Mouse (Mus musculus): ENCODE measurements around the gene Cnnm3. TPM values are rescaled to one million over a fixed set of nuclear protein-coding genes. Genes with fewer than 3 reads are reported as not detected.
A peak's percentile ranks its signal among the peaks of the same experiment; 100 is the strongest.

Cnnm3 gene
- polyA plus RNA-seq, 1 experiment, result 33.6 TPM

DNA sequence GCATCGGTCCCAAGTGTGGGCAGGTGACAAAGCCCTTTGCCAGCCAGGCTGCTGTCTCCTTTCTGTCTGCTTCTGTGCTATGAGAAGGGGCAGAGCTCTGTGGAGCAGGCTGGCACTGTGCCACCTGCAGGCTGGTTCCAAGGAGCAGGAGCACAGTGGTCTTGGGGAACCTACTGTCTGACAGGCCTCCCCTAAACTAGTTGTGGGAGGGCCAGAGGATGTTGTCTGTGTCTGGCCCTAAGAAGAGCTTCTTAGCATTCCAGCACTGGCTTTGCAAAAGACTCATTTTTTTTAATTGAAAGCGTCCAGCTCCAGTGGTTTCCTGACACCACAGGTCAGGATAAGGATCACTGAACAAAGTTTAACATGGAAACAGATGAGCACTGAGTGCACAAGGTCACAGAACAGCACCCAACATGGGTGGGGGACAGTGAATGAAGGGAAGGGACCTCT lies 33.3 kb upstream of the Cnnm3 start:
- peak; percentile 50 for DNase-seq (ENCODE audit: low read depth)
- no peak for TF ChIP-seq POLR2A (IDR thresholded peaks at IDR 0.05; ENCODE audit: borderline replicate concordance, extremely low read depth, insufficient read depth, insufficient read length, poor library complexity, severe bottlenecking)
- no peak for TF ChIP-seq CTCF (IDR thresholded peaks at IDR 0.05; ENCODE audit: borderline replicate concordance, extremely low read depth, insufficient read depth, insufficient read length)

- TF ChIP-seq POLR2A (IDR thresholded peaks at IDR 0.05; ENCODE audit: borderline replicate concordance, extremely low read depth, insufficient read depth, insufficient read length, poor library complexity, severe bottlenecking) (no peak), CTCF (IDR thresholded peaks at IDR 0.05; ENCODE audit: borderline replicate concordance, extremely low read depth, insufficient read depth, insufficient read length) (no peak)
- DNase-seq (ENCODE audit: low read depth), result no peak
Observed at GRCm38 (mm10) chr1:36479903-36480899, 31.5 kb upstream of the Cnnm3 start.

DNA sequence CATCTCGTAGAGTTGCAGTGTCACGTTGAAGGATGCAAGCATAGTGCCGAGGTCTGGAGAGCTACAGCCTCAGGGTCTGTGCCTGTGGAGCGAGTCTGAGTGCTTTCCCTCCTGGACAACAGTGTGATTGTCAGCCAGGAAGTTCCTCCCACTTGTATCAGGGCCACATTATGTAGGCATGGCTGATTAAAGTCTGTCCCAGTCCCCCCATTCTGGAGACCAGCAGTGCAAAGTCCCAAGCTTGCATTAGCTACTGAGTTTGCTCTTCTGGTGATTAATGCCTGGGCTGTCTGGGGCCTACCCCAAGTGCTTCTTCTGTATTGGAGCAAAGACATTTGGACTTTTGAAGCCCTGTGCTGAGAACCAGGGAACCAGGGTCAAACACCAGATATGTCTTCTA lies 27.8 kb upstream of the Cnnm3 start:
- TF ChIP-seq CTCF (IDR thresholded peaks at IDR 0.05; ENCODE audit: borderline replicate concordance, extremely low read depth, insufficient read depth, insufficient read length) (no peak), POLR2A (IDR thresholded peaks at IDR 0.05; ENCODE audit: borderline replicate concordance, extremely low read depth, insufficient read depth, insufficient read length, poor library complexity, severe bottlenecking) (no peak)
- DNase-seq (ENCODE audit: low read depth), result no peak

DNA sequence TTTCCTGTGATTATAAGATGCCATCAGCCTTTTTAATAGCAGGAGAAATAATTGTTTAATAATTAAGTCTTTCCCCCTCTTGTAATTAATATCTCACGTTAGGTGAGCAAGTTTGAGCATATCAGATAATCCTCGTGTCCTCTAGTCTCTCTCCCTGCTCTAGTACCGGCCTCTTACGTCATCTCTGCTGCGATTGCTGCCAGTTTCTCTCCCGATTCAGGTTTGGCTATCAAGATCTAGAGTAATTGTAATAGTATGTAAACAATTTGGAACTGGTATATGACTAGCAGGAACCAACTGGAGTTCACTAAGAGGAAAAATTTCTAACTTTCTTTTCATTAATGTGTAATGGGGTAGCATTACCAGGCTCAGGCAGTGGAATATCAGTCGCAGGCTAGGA lies 26.6 kb upstream of the Cnnm3 start:
- DNase-seq (ENCODE audit: low read depth), result no peak
- TF ChIP-seq POLR2A (IDR thresholded peaks at IDR 0.05; ENCODE audit: borderline replicate concordance, extremely low read depth, insufficient read depth, insufficient read length, poor library complexity, severe bottlenecking), result no peak
- TF ChIP-seq CTCF (IDR thresholded peaks at IDR 0.05; ENCODE audit: borderline replicate concordance, extremely low read depth, insufficient read depth, insufficient read length), result no peak

GRCm38 (mm10) chr1:36487111-36487510 lies 24.6 kb upstream of the Cnnm3 start:
- no peak for DNase-seq (ENCODE audit: low read depth)
- TF ChIP-seq CTCF (IDR thresholded peaks at IDR 0.05; ENCODE audit: borderline replicate concordance, extremely low read depth, insufficient read depth, insufficient read length) (no peak), POLR2A (IDR thresholded peaks at IDR 0.05; ENCODE audit: borderline replicate concordance, extremely low read depth, insufficient read depth, insufficient read length, poor library complexity, severe bottlenecking) (no peak)

GRCm38 (mm10) chr1:36489661-36490060 lies 22.0 kb upstream of the Cnnm3 start:
- no peak for DNase-seq (ENCODE audit: low read depth)
- TF ChIP-seq POLR2A (IDR thresholded peaks at IDR 0.05; ENCODE audit: borderline replicate concordance, extremely low read depth, insufficient read depth, insufficient read length, poor library complexity, severe bottlenecking) (no peak), CTCF (IDR thresholded peaks at IDR 0.05; ENCODE audit: borderline replicate concordance, extremely low read depth, insufficient read depth, insufficient read length) (no peak)

GRCm38 (mm10) chr1:36492416-36493139 lies 19.1 kb upstream of the Cnnm3 start:
- peak; percentile 43 for DNase-seq (ENCODE audit: low read depth)
- TF ChIP-seq POLR2A (IDR thresholded peaks at IDR 0.05; ENCODE audit: borderline replicate concordance, extremely low read depth, insufficient read depth, insufficient read length, poor library complexity, severe bottlenecking), result no peak
- peak; percentile 48; the same call in 1 of the 2 replicates for TF ChIP-seq CTCF (IDR thresholded peaks at IDR 0.05; ENCODE audit: borderline replicate concordance, extremely low read depth, insufficient read depth, insufficient read length)

- no peak for TF ChIP-seq CTCF (IDR thresholded peaks at IDR 0.05; ENCODE audit: borderline replicate concordance, extremely low read depth, insufficient read depth, insufficient read length)
- TF ChIP-seq POLR2A (IDR thresholded peaks at IDR 0.05; ENCODE audit: borderline replicate concordance, extremely low read depth, insufficient read depth, insufficient read length, poor library complexity, severe bottlenecking), result no peak
- no peak for DNase-seq (ENCODE audit: low read depth)
Observed at GRCm38 (mm10) chr1:36493299-36493698, 18.4 kb upstream of the Cnnm3 start.

DNA sequence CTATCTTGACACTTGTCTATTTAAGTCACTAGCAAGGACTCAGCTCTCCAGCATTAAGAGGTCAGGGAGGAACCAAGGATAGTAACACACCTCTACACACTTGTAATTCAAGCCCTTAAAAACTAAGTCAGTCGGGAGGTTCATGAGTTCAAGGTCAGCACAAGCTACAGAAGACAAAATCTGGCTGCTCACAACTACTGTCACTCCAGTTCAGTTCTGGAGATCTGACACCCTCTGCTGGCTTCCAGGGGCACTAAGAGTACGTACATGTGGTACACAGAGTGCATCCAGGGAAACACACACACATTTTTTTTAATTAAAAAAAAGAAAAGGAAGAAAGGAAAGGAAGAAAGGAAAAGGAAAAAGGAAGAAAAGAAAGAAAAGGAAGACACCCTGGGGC lies 14.9 kb upstream of the Cnnm3 start:
- peak; percentile 52 for DNase-seq (ENCODE audit: low read depth)
- TF ChIP-seq CTCF (IDR thresholded peaks at IDR 0.05; ENCODE audit: borderline replicate concordance, extremely low read depth, insufficient read depth, insufficient read length) (peak; percentile 37; the same call in 1 of the 2 replicates), POLR2A (IDR thresholded peaks at IDR 0.05; ENCODE audit: borderline replicate concordance, extremely low read depth, insufficient read depth, insufficient read length, poor library complexity, severe bottlenecking) (no peak)

GRCm38 (mm10) chr1:36497312-36497711 lies 14.4 kb upstream of the Cnnm3 start:
- DNase-seq (ENCODE audit: low read depth), result no peak
- no peak for TF ChIP-seq POLR2A (IDR thresholded peaks at IDR 0.05; ENCODE audit: borderline replicate concordance, extremely low read depth, insufficient read depth, insufficient read length, poor library complexity, severe bottlenecking)
- no peak for TF ChIP-seq CTCF (IDR thresholded peaks at IDR 0.05; ENCODE audit: borderline replicate concordance, extremely low read depth, insufficient read depth, insufficient read length)

GRCm38 (mm10) chr1:36501261-36501660 lies 10.4 kb upstream of the Cnnm3 start:
- DNase-seq (ENCODE audit: low read depth), result peak; percentile 81
- no peak for TF ChIP-seq POLR2A (IDR thresholded peaks at IDR 0.05; ENCODE audit: borderline replicate concordance, extremely low read depth, insufficient read depth, insufficient read length, poor library complexity, severe bottlenecking)
- TF ChIP-seq CTCF (IDR thresholded peaks at IDR 0.05; ENCODE audit: borderline replicate concordance, extremely low read depth, insufficient read depth, insufficient read length), result peak; percentile 89

Data from brain, embryonic 14.5 days (tissue).